Mouse (Mus musculus) hematopoietic stem cell, adult 5-6 weeks (primary cell): ENCODE data around the gene Magea8. TPM values are rescaled to one million over a fixed set of nuclear protein-coding genes. Genes with fewer than 3 reads are reported as not detected.
"Not testable (repeated sequence)": the region's sequence is repeated elsewhere in the genome, so short reads cannot be mapped to it uniquely, and the experiment has no call there.

ENCODE experiments used
- ATAC-seq, 2 experiments: fragments of 125-278 bp in 1 of 2; replicated peaks in 1 of 2; 2 replicates each; pipeline ENCODE4 v1.8.0; 2016 to 2017; ENCODE audit warnings: inconsistent platforms in 2 of 2, mild to moderate bottlenecking in 2 of 2, moderate number of reproducible peaks in 2 of 2, low read depth in 1 of 2, moderate TSS enrichment in 1 of 2; ENCODE audit not compliant: low FRiP score in 2 of 2, poor library complexity in 2 of 2, severe bottlenecking in 2 of 2, insufficient read depth in 1 of 2, low TSS enrichment in 1 of 2
- total RNA-seq: library from RNA; stranded (forward); fragments of 172-1452, 232-1000 nt; gene quantifications from 2 replicates; pipeline ENCODE4 v1.2.3, GENCODE M21; 2017

Magea8 gene
- not detected in 2 replicates for total RNA-seq

GRCm38 (mm10) chrX:154995750-154996149, at the start of gene Magea8:
Gene Magea8 (minus strand): TSS chrX:154995850.
- ATAC-seq, result not testable (repeated sequence)

- not testable (repeated sequence) for ATAC-seq
Measured at GRCm38 (mm10) chrX:154949405-154949804, 46.2 kb downstream of the Magea8 start, which contains the start of gene Magea3. Gene Magea3 (minus strand): TSS chrX:154949505.

GRCm38 (mm10) chrX:154935887-154936286, 59.8 kb downstream of the Magea8 start, which contains the start of gene Magea6:
Gene Magea6 (minus strand): TSS chrX:154935987.
- ATAC-seq, result not testable (repeated sequence)

Other genes starting within 250 kb of the Magea8 start
- not detected in 2 replicates for gene Cldn34b1, start 105.6 kb downstream of the Magea8 start, total RNA-seq
- not detected in 2 replicates for gene Magea6, start 59.9 kb downstream of the Magea8 start, total RNA-seq
- gene Magea3, start 46.3 kb downstream of the Magea8 start, total RNA-seq, result not detected in 2 replicates
- not detected in 2 replicates for gene Magea5, start 67.3 kb upstream of the Magea8 start, total RNA-seq
- not detected in 2 replicates for gene Magea1, start 93.9 kb upstream of the Magea8 start, total RNA-seq
- not detected in 2 replicates for gene Magea2, start 97.8 kb upstream of the Magea8 start, total RNA-seq
- gene Cldn34b2, start 132.6 kb upstream of the Magea8 start, total RNA-seq, result not detected in 2 replicates
- 128 and 184 TPM in 2 replicates for gene Sat1, start 220.6 kb upstream of the Magea8 start, total RNA-seq